Mouse (Mus musculus): Measurements from ENCODE around the gene Kansl1l.

The Kansl1l gene

GRCm38 (mm10) chr1:66817453-66817839, at the start of gene Kansl1l:
Gene Kansl1l (minus strand): TSS chr1:66817562.
- peak; percentile 88 for DNase-seq (ENCODE audit: low read depth, low spot score)

DNA sequence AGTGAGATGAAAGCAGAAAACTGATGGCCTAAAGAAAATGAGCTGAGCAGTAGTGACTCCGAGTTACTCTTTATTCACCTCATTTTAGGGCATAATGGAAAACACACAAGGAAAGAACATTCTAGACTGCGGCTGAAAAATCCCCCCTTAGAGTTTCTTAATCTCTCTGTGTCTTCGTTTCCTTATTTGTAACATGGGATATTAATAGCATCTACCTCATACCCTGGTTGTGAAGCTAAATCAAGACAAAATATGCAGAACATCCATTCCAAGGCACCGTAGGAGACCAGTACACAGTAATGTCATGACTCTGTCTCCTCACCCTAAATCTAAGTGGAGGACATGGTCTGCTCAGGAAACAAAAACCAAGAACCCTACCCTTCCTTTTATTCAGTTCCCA, 48.3 kb upstream of the Kansl1l start:
- DNase-seq (ENCODE audit: low read depth, low spot score) = no peak

- no peak for DNase-seq (ENCODE audit: low read depth, low spot score)
Observed at GRCm38 (mm10) chr1:66863741-66864495, 46.6 kb upstream of the Kansl1l start.

GRCm38 (mm10) chr1:66862712-66863511, 45.5 kb upstream of the Kansl1l start, which contains the start of gene Acadl:
Gene Acadl (minus strand): TSS chr1:66863277.
- peak; percentile 50 for DNase-seq (ENCODE audit: low read depth, low spot score)

- no peak for DNase-seq (ENCODE audit: low read depth, low spot score)
Observed at GRCm38 (mm10) chr1:66861764-66862672, 44.7 kb upstream of the Kansl1l start.

- DNase-seq (ENCODE audit: low read depth, low spot score) = no peak
Observed at GRCm38 (mm10) chr1:66847506-66847905, 30.1 kb upstream of the Kansl1l start.

- no peak for DNase-seq (ENCODE audit: low read depth, low spot score)
Observed at GRCm38 (mm10) chr1:66845690-66846318, 28.4 kb upstream of the Kansl1l start.

- DNase-seq (ENCODE audit: low read depth, low spot score) = no peak
Observed at GRCm38 (mm10) chr1:66841938-66842337, 24.6 kb upstream of the Kansl1l start.

GRCm38 (mm10) chr1:66841510-66841909, 24.1 kb upstream of the Kansl1l start:
- no peak for DNase-seq (ENCODE audit: low read depth, low spot score)

DNA sequence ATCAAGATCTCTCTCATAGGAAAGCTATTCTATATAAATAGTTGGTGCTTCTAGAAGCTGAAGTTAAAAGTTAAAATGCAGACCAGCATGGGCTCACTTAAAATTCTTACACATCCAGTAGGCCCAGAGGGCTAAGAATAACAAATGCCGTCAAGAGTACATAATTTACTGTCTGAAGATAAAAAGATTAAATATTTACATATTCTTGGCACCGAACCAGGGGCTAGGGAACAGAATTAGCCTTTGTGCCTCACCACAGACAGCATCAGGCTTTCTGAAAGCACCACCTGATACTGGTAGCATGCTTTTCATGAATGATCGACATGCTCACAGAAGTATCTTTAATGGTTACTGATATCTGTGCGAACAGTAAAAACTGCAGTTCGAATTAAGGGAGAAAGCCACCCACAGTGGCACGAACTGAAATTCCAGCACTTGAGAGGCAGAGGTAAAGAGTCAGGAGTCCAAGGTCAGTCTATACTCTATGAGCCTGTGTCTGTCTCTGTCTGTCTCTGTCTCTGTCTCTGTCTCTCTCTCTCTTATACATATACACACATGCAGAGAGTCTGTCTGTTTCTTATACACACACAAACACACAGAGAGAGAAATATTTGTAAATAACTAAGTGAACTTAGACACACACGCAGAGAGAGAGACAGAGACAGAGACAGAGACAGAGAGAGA, 22.5 kb upstream of the Kansl1l start:
- no peak for DNase-seq (ENCODE audit: low read depth, low spot score)

DNA sequence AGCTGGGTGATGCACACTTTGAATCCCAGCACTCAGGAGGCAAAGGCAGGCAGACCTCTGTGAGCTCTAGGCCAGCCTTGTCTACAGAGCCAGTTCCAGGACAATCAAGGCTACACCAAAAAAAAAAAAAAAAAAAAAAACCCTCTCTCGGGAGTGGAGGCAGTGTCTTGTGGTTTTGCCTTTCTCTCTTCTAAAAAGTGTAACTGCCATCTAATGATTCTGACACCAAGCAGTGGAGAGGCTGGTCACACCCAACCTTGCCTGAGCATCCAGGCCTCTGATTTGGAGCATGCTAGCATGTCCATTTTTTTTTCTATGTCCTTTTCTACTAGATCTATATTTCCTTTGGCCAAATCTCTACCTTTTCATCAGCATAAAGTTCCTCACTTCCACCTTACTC, 21.8 kb upstream of the Kansl1l start:
- no peak for DNase-seq (ENCODE audit: low read depth, low spot score)

GRCm38 (mm10) chr1:66838184-66839042, 21.1 kb upstream of the Kansl1l start:
- peak; percentile 60 for DNase-seq (ENCODE audit: low read depth, low spot score)

DNA sequence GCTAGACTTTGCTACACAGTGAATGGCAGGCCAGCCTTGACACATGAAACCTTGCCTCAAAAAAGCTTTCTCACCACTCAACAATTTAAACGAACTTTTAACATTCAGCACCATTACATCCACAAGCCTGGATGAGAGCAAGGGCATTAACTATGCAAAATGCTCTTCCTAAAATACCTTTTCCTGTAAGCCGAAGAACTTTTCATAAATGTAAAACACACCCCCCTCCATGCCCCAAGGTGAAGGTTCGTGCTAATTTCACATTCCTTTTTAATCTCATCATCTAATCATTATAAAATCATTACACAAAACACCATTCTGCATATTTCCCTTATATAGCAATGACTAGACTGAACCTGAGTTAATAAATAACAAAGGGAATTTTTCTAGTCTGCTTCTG, 19.8 kb upstream of the Kansl1l start:
- no peak for DNase-seq (ENCODE audit: low read depth, low spot score)

- DNase-seq (ENCODE audit: low read depth, low spot score) = no peak
Observed at GRCm38 (mm10) chr1:66832636-66833165, 15.3 kb upstream of the Kansl1l start.

- DNase-seq (ENCODE audit: low read depth, low spot score) = no peak
Observed at GRCm38 (mm10) chr1:66831824-66832600, 14.7 kb upstream of the Kansl1l start.

- no peak for DNase-seq (ENCODE audit: low read depth, low spot score)
Observed at GRCm38 (mm10) chr1:66829400-66830080, 12.2 kb upstream of the Kansl1l start.

- DNase-seq (ENCODE audit: low read depth, low spot score) = no peak
Observed at GRCm38 (mm10) chr1:66821966-66822365, 4.6 kb upstream of the Kansl1l start.

- DNase-seq (ENCODE audit: low read depth, low spot score) = no peak
Observed at GRCm38 (mm10) chr1:66820241-66820640, 2.9 kb upstream of the Kansl1l start.
